Comparison of ENCODE assay signal across 8 mouse cellular contexts in the genomic region with DNA sequence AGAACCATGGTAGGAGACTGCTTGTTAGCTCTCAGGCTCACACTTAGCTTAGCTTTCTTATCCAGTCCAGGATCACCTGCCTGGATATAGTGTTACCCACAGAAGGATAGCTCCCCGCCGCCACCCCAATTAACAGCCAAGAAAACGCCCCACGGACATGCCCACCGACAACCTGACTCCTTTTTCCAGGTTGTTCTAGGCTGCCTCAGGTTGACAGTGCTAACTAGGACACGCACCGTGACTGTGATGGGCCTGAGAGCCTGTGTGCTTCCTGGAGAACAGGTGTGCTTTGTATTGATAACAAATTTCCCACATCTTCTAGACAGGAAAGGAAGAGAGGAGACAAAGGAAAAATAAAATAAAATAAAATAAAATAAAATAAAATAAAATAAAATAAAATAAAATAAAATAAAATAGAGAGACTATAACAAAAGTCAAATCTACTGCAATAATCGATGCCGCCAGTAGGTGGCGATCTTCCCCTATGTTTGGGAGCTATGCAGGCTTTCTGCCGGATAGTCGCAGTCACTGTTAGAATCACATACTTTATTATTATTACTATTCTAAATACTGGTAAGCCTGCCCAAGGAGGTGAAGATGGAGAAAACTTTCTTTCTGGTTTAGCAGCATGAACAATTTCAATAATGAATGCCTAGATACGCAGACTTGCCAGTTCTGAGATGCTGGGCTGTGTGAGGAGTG.
DNase-seq lines count a peak whose midpoint lies in the region; ATAC-seq lines count a peak whose summit lies in the region.

No protein-coding gene starts in this region.

- no peak overlapping the region for H3K4me3 ChIP-seq in hindbrain, embryonic 10.5 days
- no peak overlapping the region for H3K4me3 ChIP-seq in hindbrain, embryonic 13.5 days
- no peak overlapping the region for H3K4me3 ChIP-seq in hindbrain, embryonic 14.5 days (replicated peaks; ENCODE audit: low read length)

- H3K27me3 ChIP-seq in hindbrain, embryonic 10.5 days (ENCODE audit: insufficient read depth, poor library complexity, severe bottlenecking): no peaks in the 10 kb centered on the region
- H3K27me3 ChIP-seq in hindbrain, embryonic 13.5 days: no peaks in the 10 kb centered on the region
- H3K27me3 ChIP-seq in hindbrain, embryonic 14.5 days (ENCODE audit: control insufficient read depth, insufficient read depth, low read length): no peaks in the 10 kb centered on the region

- DNase-seq in hindbrain, embryonic 10.5 days (ENCODE audit: low spot score): peak; percentile 63
- peak; percentile 65 for DNase-seq in ZHBTc4 (ENCODE audit: low read depth, low spot score)
- peak; percentile 68 for DNase-seq in embryo, embryonic 11 days
- peak; percentile 91 for DNase-seq in hindbrain, embryonic 14.5 days (ENCODE audit: low spot score)
- DNase-seq in lung, adult 18-20 months: peak; percentile 8 to 26
- peak; percentile 30 for DNase-seq in retina, adult 2 months (ENCODE audit: low read depth, low spot score)

- H3K4me1 ChIP-seq in hindbrain, embryonic 10.5 days (replicated peaks): 0 out of 2 replicates have a peak, but pooled peaks cover 7% of the 10 kb centered on the region
- H3K4me1 ChIP-seq in hindbrain, embryonic 13.5 days (replicated peaks): no peaks in the 10 kb centered on the region
- H3K4me1 ChIP-seq in hindbrain, embryonic 14.5 days (replicated peaks; ENCODE audit: control insufficient read depth, insufficient read depth, low read length): no peaks in the 10 kb centered on the region

- 47% methylated on average over 13 of the region's 13 CpGs for WGBS in hindbrain, embryonic 10.5 days
- WGBS in hindbrain, embryonic 13.5 days: 42% methylated on average over 13 of the region's 13 CpGs
- WGBS in hindbrain, embryonic 14.5 days: 40% methylated on average over 13 of the region's 13 CpGs

- H3K4me2 ChIP-seq in hindbrain, embryonic 13.5 days: no peak overlapping the region
- H3K4me2 ChIP-seq in hindbrain, embryonic 14.5 days (replicated peaks): no peak overlapping the region

- no peak overlapping the region for H3K27ac ChIP-seq in hindbrain, embryonic 10.5 days
- H3K27ac ChIP-seq in hindbrain, embryonic 13.5 days: no peak overlapping the region
- no peak overlapping the region for H3K27ac ChIP-seq in hindbrain, embryonic 14.5 days

- H3K9ac ChIP-seq in hindbrain, embryonic 13.5 days: no peak overlapping the region
- no peak overlapping the region for H3K9ac ChIP-seq in hindbrain, embryonic 14.5 days

- no peaks in the 10 kb centered on the region for H3K9me3 ChIP-seq in hindbrain, embryonic 10.5 days
- no peaks in the 10 kb centered on the region for H3K9me3 ChIP-seq in hindbrain, embryonic 13.5 days
- H3K9me3 ChIP-seq in hindbrain, embryonic 14.5 days (ENCODE audit: control insufficient read depth, low read length): no peaks in the 10 kb centered on the region

- H3K36me3 ChIP-seq in hindbrain, embryonic 10.5 days: no peaks in the 10 kb centered on the region
- H3K36me3 ChIP-seq in hindbrain, embryonic 13.5 days: no peaks in the 10 kb centered on the region
- no peaks in the 10 kb centered on the region for H3K36me3 ChIP-seq in hindbrain, embryonic 14.5 days (replicated peaks; ENCODE audit: control insufficient read depth, insufficient read depth)

- no peak; the same call in 1 of the 2 replicates for ATAC-seq in hindbrain, embryonic 13.5 days (ENCODE audit: low FRiP score)
- no peak for ATAC-seq in hindbrain, embryonic 14.5 days (ENCODE audit: low FRiP score)
- no peak for ATAC-seq in granulocyte monocyte progenitor cell, adult 5-6 weeks (replicated peaks; ENCODE audit: poor library complexity, severe bottlenecking)

Comparison
In these comparisons a context has a peak if more than half of its experiments do, and no peak if none do; other contexts are left out.
1. DNase-seq: peak in every context shown above with its lines; median percentile 91 in hindbrain, embryonic 14.5 days; 68 in embryo, embryonic 11 days; 65 in ZHBTc4; 63 in hindbrain, embryonic 10.5 days; 30 in retina, adult 2 months; 17 in lung, adult 18-20 months.